22 mouse cellular contexts compared by ENCODE assay signal in the genomic region with DNA sequence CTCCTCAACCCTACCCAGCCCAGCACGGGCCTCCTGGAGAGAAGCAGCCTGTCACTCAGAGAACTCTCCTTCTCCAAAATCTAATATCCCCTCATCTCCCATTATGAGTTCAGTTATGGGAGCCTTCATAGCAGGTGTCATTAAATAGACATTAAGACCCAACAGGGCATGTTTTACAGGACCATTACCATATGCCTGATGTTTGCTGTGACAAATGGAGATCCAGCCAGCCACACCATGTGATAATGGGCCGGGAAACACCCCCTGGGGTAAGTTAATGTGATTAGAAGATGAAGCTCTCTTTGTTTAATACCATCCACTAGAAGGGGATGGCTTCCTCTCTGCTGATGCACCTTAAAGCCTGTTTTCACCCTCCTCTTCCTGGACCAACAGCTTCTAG.
A peak's percentile ranks its signal among the peaks of the same experiment; 100 is the strongest.
DNase-seq lines count a peak whose midpoint lies in the region; ATAC-seq and TF ChIP-seq lines count a peak whose summit lies in the region.
"Had no signal": no experiment of that assay in that cellular context is flagged by ENCODE, and none has a peak within 500 bp of the region (broad histone marks: within the 10 kb centered on the region; RNA-seq: fewer than 3 reads in every experiment).

No protein-coding gene starts in this region.

- peak; percentile 74; the same call in 1 of the 2 replicates for ATAC-seq in hindbrain, embryonic 14.5 days (ENCODE audit: low FRiP score)
- no peak for ATAC-seq in hindbrain, embryonic 12.5 days (ENCODE audit: low FRiP score)
- ATAC-seq in midbrain, postnatal 0 days (ENCODE audit: low FRiP score) = no peak
- ATAC-seq in midbrain, embryonic 11.5 days (ENCODE audit: low FRiP score) = no peak
- 0 out of 2 replicates have a peak, but pooled peaks have one; percentile 51 for ATAC-seq in neural tube, embryonic 14.5 days (ENCODE audit: low read depth)
- ATAC-seq: forebrain, embryonic 14.5 days had no signal

- no peak for DNase-seq in hindbrain, embryonic 14.5 days (ENCODE audit: low spot score)
- DNase-seq in midbrain, postnatal 0 days (ENCODE audit: low spot score) = peak; percentile 32
- DNase-seq in midbrain, embryonic 11.5 days (ENCODE audit: low spot score, missing footprints) = no peak
- no peak for DNase-seq in neural tube, embryonic 10.5 days (ENCODE audit: extremely low spot score, low spot score)
- DNase-seq: adrenal gland, adult 2 months; adrenal gland, postnatal 10 days; adrenal gland, postnatal 25 days; cerebellum, adult 11 months; cerebellum, adult 18-20 months; cerebellum, adult 8-10 months; cerebellum, adult 9-11 months; cerebellum, postnatal 14 days; cerebellum, postnatal 36 days; embryo, embryonic 11 days had no signal

- peaks cover 20% of the 10 kb centered on the region for H3K4me1 ChIP-seq in hindbrain, embryonic 14.5 days (replicated peaks; ENCODE audit: control insufficient read depth, insufficient read depth, low read length)
- peaks cover 8% of the 10 kb centered on the region for H3K4me1 ChIP-seq in hindbrain, embryonic 12.5 days
- peaks cover 7% of the 10 kb centered on the region; the same call in 1 of the 2 replicates for H3K4me1 ChIP-seq in midbrain, postnatal 0 days (ENCODE audit: insufficient read depth, low read length)
- H3K4me1 ChIP-seq in midbrain, embryonic 11.5 days (ENCODE audit: control insufficient read depth, insufficient read depth, low read length) = 0 out of 2 replicates have a peak, but pooled peaks cover 5% of the 10 kb centered on the region
- peaks cover 9% of the 10 kb centered on the region; the same call in 1 of the 2 replicates for H3K4me1 ChIP-seq in neural tube, embryonic 14.5 days (ENCODE audit: control insufficient read depth, insufficient read depth, low read length)
- H3K4me1 ChIP-seq: embryonic facial prominence, embryonic 13.5 days; embryonic facial prominence, embryonic 15.5 days had no signal

- WGBS in hindbrain, embryonic 14.5 days = 45% methylated on average over 2 of the region's 2 CpGs
- WGBS in hindbrain, embryonic 12.5 days = 55% methylated on average over 2 of the region's 2 CpGs
- WGBS in midbrain, postnatal 0 days = 57% methylated on average over 2 of the region's 2 CpGs
- WGBS in midbrain, embryonic 11.5 days = 69% methylated on average over 2 of the region's 2 CpGs
- WGBS in neural tube, embryonic 14.5 days = 44% methylated on average over 2 of the region's 2 CpGs

- no peak overlapping the region for H3K9ac ChIP-seq in hindbrain, embryonic 14.5 days
- no peak overlapping the region for H3K9ac ChIP-seq in hindbrain, embryonic 12.5 days
- no peak overlapping the region for H3K9ac ChIP-seq in midbrain, postnatal 0 days (replicated peaks; ENCODE audit: low read length, poor library complexity, severe bottlenecking)
- no peak overlapping the region for H3K9ac ChIP-seq in midbrain, embryonic 11.5 days (ENCODE audit: low read length)
- no peak overlapping the region for H3K9ac ChIP-seq in neural tube, embryonic 14.5 days (replicated peaks; ENCODE audit: low read depth, low read length)
- H3K9ac ChIP-seq: embryonic facial prominence, embryonic 13.5 days; embryonic facial prominence, embryonic 15.5 days; forebrain, embryonic 12.5 days had no signal

- H3K27ac ChIP-seq in hindbrain, embryonic 14.5 days = no peak overlapping the region
- H3K27ac ChIP-seq in hindbrain, embryonic 12.5 days = no peak overlapping the region
- H3K27ac ChIP-seq in midbrain, postnatal 0 days (ENCODE audit: low read depth, low read length) = no peak overlapping the region
- no peak overlapping the region for H3K27ac ChIP-seq in midbrain, embryonic 11.5 days (ENCODE audit: low read depth, low read length)
- H3K27ac ChIP-seq in neural tube, embryonic 14.5 days (ENCODE audit: low read depth, low read length) = no peak overlapping the region
- H3K27ac ChIP-seq: embryonic facial prominence, embryonic 13.5 days; embryonic facial prominence, embryonic 15.5 days; forebrain, embryonic 10.5 days; forebrain, embryonic 12.5 days had no signal

- H3K4me3 ChIP-seq in hindbrain, embryonic 14.5 days (replicated peaks; ENCODE audit: low read length) = no peak overlapping the region
- H3K4me3 ChIP-seq in hindbrain, embryonic 12.5 days = no peak overlapping the region
- H3K4me3 ChIP-seq in midbrain, postnatal 0 days (ENCODE audit: low read depth, low read length) = no peak overlapping the region
- no peak overlapping the region for H3K4me3 ChIP-seq in midbrain, embryonic 11.5 days (ENCODE audit: low read depth, low read length)
- H3K4me3 ChIP-seq in neural tube, embryonic 14.5 days (ENCODE audit: low read depth, low read length) = no peak overlapping the region
- H3K4me3 ChIP-seq: embryonic facial prominence, embryonic 13.5 days; embryonic facial prominence, embryonic 15.5 days; erythroblast, embryonic 14.5 days; forebrain, embryonic 10.5 days; forebrain, embryonic 12.5 days had no signal

- no peaks in the 10 kb centered on the region for H3K36me3 ChIP-seq in hindbrain, embryonic 14.5 days (replicated peaks; ENCODE audit: control insufficient read depth, insufficient read depth)
- no peaks in the 10 kb centered on the region for H3K36me3 ChIP-seq in hindbrain, embryonic 12.5 days
- no peaks in the 10 kb centered on the region for H3K36me3 ChIP-seq in midbrain, postnatal 0 days (ENCODE audit: insufficient read depth, low read length)
- H3K36me3 ChIP-seq in midbrain, embryonic 11.5 days (ENCODE audit: control insufficient read depth, insufficient read depth, low read length) = no peaks in the 10 kb centered on the region
- H3K36me3 ChIP-seq in neural tube, embryonic 14.5 days (ENCODE audit: control insufficient read depth, insufficient read depth, low read length) = no peaks in the 10 kb centered on the region
- H3K36me3 ChIP-seq: embryonic facial prominence, embryonic 13.5 days; embryonic facial prominence, embryonic 15.5 days; forebrain, embryonic 10.5 days; forebrain, embryonic 12.5 days had no signal

- no peak overlapping the region for H3K4me2 ChIP-seq in hindbrain, embryonic 14.5 days (replicated peaks)
- no peak overlapping the region for H3K4me2 ChIP-seq in hindbrain, embryonic 12.5 days (replicated peaks)
- H3K4me2 ChIP-seq in midbrain, postnatal 0 days (ENCODE audit: low read depth, low read length, poor library complexity, severe bottlenecking) = no peak overlapping the region
- no peak overlapping the region for H3K4me2 ChIP-seq in midbrain, embryonic 11.5 days
- H3K4me2 ChIP-seq in neural tube, embryonic 14.5 days (ENCODE audit: low read depth, low read length) = no peak overlapping the region
- H3K4me2 ChIP-seq: embryonic facial prominence, embryonic 13.5 days; embryonic facial prominence, embryonic 15.5 days; forebrain, embryonic 12.5 days had no signal

- H3K9me3 ChIP-seq in hindbrain, embryonic 14.5 days (ENCODE audit: control insufficient read depth, low read length) = no peaks in the 10 kb centered on the region
- no peaks in the 10 kb centered on the region for H3K9me3 ChIP-seq in hindbrain, embryonic 12.5 days (replicated peaks)
- no peaks in the 10 kb centered on the region for H3K9me3 ChIP-seq in midbrain, postnatal 0 days (ENCODE audit: low read length)
- H3K9me3 ChIP-seq in midbrain, embryonic 11.5 days (ENCODE audit: control insufficient read depth, low read length) = no peaks in the 10 kb centered on the region
- no peaks in the 10 kb centered on the region for H3K9me3 ChIP-seq in neural tube, embryonic 14.5 days (ENCODE audit: control insufficient read depth, low read length)
- H3K9me3 ChIP-seq: embryonic facial prominence, embryonic 13.5 days; embryonic facial prominence, embryonic 15.5 days; forebrain, embryonic 10.5 days; forebrain, embryonic 12.5 days had no signal

- H3K27me3 ChIP-seq in hindbrain, embryonic 14.5 days (ENCODE audit: control insufficient read depth, insufficient read depth, low read length) = no peaks in the 10 kb centered on the region
- H3K27me3 ChIP-seq in hindbrain, embryonic 12.5 days = no peaks in the 10 kb centered on the region
- H3K27me3 ChIP-seq in midbrain, postnatal 0 days (ENCODE audit: insufficient read depth, low read length) = no peaks in the 10 kb centered on the region
- H3K27me3 ChIP-seq in midbrain, embryonic 11.5 days (ENCODE audit: control insufficient read depth, insufficient read depth, low read length) = no peaks in the 10 kb centered on the region
- H3K27me3 ChIP-seq in neural tube, embryonic 14.5 days (ENCODE audit: control insufficient read depth, insufficient read depth, low read length) = no peaks in the 10 kb centered on the region
- H3K27me3 ChIP-seq: embryonic facial prominence, embryonic 13.5 days; embryonic facial prominence, embryonic 15.5 days; forebrain, embryonic 12.5 days had no signal

- TF ChIP-seq CTCF in midbrain, postnatal 0 days (IDR thresholded peaks at IDR 0.05) = no peak

Comparison
In these comparisons a context has a peak if more than half of its experiments do, and no peak if none do; other contexts are left out.
1. ATAC-seq: peak in hindbrain, embryonic 14.5 days (single experiment) and neural tube, embryonic 14.5 days (single experiment); none in hindbrain, embryonic 12.5 days (single experiment), midbrain, postnatal 0 days (single experiment) and midbrain, embryonic 11.5 days (single experiment).